Mouse (Mus musculus): ENCODE results near the gene Hsd17b7. TPM values are rescaled to one million over a fixed set of nuclear protein-coding genes. Genes with fewer than 3 reads are reported as not detected.

Gene Hsd17b7
- total and polyA plus RNA-seq, 2 experiments from 2014 or later, result 24.8 to 33.3 TPM

- H3K4me1 ChIP-seq (ENCODE audit: insufficient read depth, low read length), result no peaks in the 10 kb centered on the region
- no peaks in the 10 kb centered on the region for H3K27me3 ChIP-seq (ENCODE audit: insufficient read depth, low read length)
- H3K4me2 ChIP-seq (ENCODE audit: low read depth, low read length, poor library complexity, severe bottlenecking), result no peak overlapping the region
- H3K9me3 ChIP-seq (ENCODE audit: low read length), result no peaks in the 10 kb centered on the region
- 77% methylated on average over 6 of the region's 6 CpGs for WGBS
- ATAC-seq (ENCODE audit: low FRiP score) (no peak), DNase-seq (ENCODE audit: low spot score) (no peak)
- no peak overlapping the region for H3K9ac ChIP-seq (replicated peaks; ENCODE audit: low read length, poor library complexity, severe bottlenecking)
- TF ChIP-seq CTCF (IDR thresholded peaks at IDR 0.05), result no peak
- no peaks in the 10 kb centered on the region for H3K36me3 ChIP-seq (ENCODE audit: insufficient read depth, low read length)
- H3K27ac ChIP-seq (ENCODE audit: low read depth, low read length), result no peak overlapping the region
- no peak overlapping the region for H3K4me3 ChIP-seq (ENCODE audit: low read depth, low read length)
Observed at GRCm38 (mm10) chr1:169911526-169911925, 57.5 kb downstream of the Hsd17b7 start.

DNA sequence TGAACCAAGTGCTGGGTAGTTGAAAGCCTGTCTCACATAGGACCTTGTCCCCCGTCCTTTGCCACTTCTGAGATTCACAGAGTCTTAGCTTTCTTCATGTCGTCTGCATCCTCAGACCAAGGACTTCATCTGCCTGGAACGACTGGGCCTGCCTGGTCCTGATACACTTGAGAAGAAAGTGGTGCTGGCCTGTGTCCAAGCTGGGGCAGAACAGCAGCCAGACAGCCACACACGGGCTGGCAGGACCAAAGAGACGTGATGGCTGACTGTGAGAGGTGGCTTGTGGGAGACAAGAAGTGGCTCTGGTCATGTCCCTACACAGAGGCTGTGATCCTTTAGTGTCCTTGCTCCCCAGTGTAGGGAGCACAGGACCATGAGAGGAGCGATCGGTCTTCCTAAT, 58.3 kb downstream of the Hsd17b7 start:
- ATAC-seq (ENCODE audit: low FRiP score) (no peak), DNase-seq (ENCODE audit: low spot score) (no peak)
- no peaks in the 10 kb centered on the region for H3K9me3 ChIP-seq (ENCODE audit: low read length)
- H3K36me3 ChIP-seq (ENCODE audit: insufficient read depth, low read length), result no peaks in the 10 kb centered on the region
- H3K27ac ChIP-seq (ENCODE audit: low read depth, low read length), result no peak overlapping the region
- H3K4me1 ChIP-seq (ENCODE audit: insufficient read depth, low read length), result no peaks in the 10 kb centered on the region
- no peak overlapping the region for H3K9ac ChIP-seq (replicated peaks; ENCODE audit: low read length, poor library complexity, severe bottlenecking)
- WGBS, result 85% methylated on average over 7 of the region's 7 CpGs
- H3K4me2 ChIP-seq (ENCODE audit: low read depth, low read length, poor library complexity, severe bottlenecking), result no peak overlapping the region
- H3K4me3 ChIP-seq (ENCODE audit: low read depth, low read length), result no peak overlapping the region
- no peak for TF ChIP-seq CTCF (IDR thresholded peaks at IDR 0.05)
- no peaks in the 10 kb centered on the region for H3K27me3 ChIP-seq (ENCODE audit: insufficient read depth, low read length)

GRCm38 (mm10) chr1:169909659-169910058, 59.4 kb downstream of the Hsd17b7 start:
- Histone ChIP-seq H3K9ac (replicated peaks; ENCODE audit: low read length, poor library complexity, severe bottlenecking) (no peak overlapping the region), H3K9me3 (ENCODE audit: low read length) (no peaks in the 10 kb centered on the region), H3K27ac (ENCODE audit: low read depth, low read length) (no peak overlapping the region), H3K4me2 (ENCODE audit: low read depth, low read length, poor library complexity, severe bottlenecking) (no peak overlapping the region), H3K4me3 (ENCODE audit: low read depth, low read length) (no peak overlapping the region), H3K27me3 (ENCODE audit: insufficient read depth, low read length) (no peaks in the 10 kb centered on the region), H3K4me1 (ENCODE audit: insufficient read depth, low read length) (no peaks in the 10 kb centered on the region), H3K36me3 (ENCODE audit: insufficient read depth, low read length) (no peaks in the 10 kb centered on the region)
- 89% methylated on average over 6 of the region's 6 CpGs for WGBS
- DNase-seq (ENCODE audit: low spot score) (no peak), ATAC-seq (ENCODE audit: low FRiP score) (no peak)
- no peak for TF ChIP-seq CTCF (IDR thresholded peaks at IDR 0.05)

GRCm38 (mm10) chr1:169909163-169909562, 59.9 kb downstream of the Hsd17b7 start:
- no peak for TF ChIP-seq CTCF (IDR thresholded peaks at IDR 0.05)
- no peak overlapping the region for H3K27ac ChIP-seq (ENCODE audit: low read depth, low read length)
- no peaks in the 10 kb centered on the region for H3K36me3 ChIP-seq (ENCODE audit: insufficient read depth, low read length)
- no peak overlapping the region for H3K4me3 ChIP-seq (ENCODE audit: low read depth, low read length)
- H3K4me2 ChIP-seq (ENCODE audit: low read depth, low read length, poor library complexity, severe bottlenecking), result no peak overlapping the region
- 88% methylated on average over 5 of the region's 5 CpGs for WGBS
- ATAC-seq (ENCODE audit: low FRiP score), result no peak
- H3K9ac ChIP-seq (replicated peaks; ENCODE audit: low read length, poor library complexity, severe bottlenecking), result no peak overlapping the region
- H3K27me3 ChIP-seq (ENCODE audit: insufficient read depth, low read length), result no peaks in the 10 kb centered on the region
- no peaks in the 10 kb centered on the region for H3K9me3 ChIP-seq (ENCODE audit: low read length)
- H3K4me1 ChIP-seq (ENCODE audit: insufficient read depth, low read length), result no peaks in the 10 kb centered on the region
- peak; percentile 44 for DNase-seq (ENCODE audit: low spot score)

- Histone ChIP-seq H3K27me3 (ENCODE audit: insufficient read depth, low read length) (no peaks in the 10 kb centered on the region), H3K27ac (ENCODE audit: low read depth, low read length) (no peak overlapping the region), H3K4me2 (ENCODE audit: low read depth, low read length, poor library complexity, severe bottlenecking) (no peak overlapping the region), H3K4me1 (ENCODE audit: insufficient read depth, low read length) (no peaks in the 10 kb centered on the region), H3K9ac (replicated peaks; ENCODE audit: low read length, poor library complexity, severe bottlenecking) (no peak overlapping the region), H3K9me3 (ENCODE audit: low read length) (no peaks in the 10 kb centered on the region), H3K4me3 (ENCODE audit: low read depth, low read length) (no peak overlapping the region), H3K36me3 (ENCODE audit: insufficient read depth, low read length) (no peaks in the 10 kb centered on the region)
- WGBS, result 87% methylated on average over 3 of the region's 3 CpGs
- no peak for DNase-seq (ENCODE audit: low spot score)
- ATAC-seq (ENCODE audit: low FRiP score), result no peak
- TF ChIP-seq CTCF (IDR thresholded peaks at IDR 0.05), result no peak
Observed at GRCm38 (mm10) chr1:169900771-169901336, 68.2 kb downstream of the Hsd17b7 start.

Other genes starting within 250 kb of the Hsd17b7 start
- gene Rgs4, start 221.6 kb downstream of the Hsd17b7 start, total RNA-seq (2014; rRNA removed), result 59.5 and 75.0 TPM in 2 replicates
- 69.7 and 73.1 TPM in 2 replicates for gene Rgs4, start 221.6 kb downstream of the Hsd17b7 start, polyA plus RNA-seq (2015; fragmentation: Nextera tagmentation; extraction: Ambion mirVana)
- gene Ccdc190, start 40.6 kb downstream of the Hsd17b7 start, total RNA-seq (2014; rRNA removed), result 11.5 and 13.0 TPM in 2 replicates
- gene Ccdc190, start 40.6 kb downstream of the Hsd17b7 start, polyA plus RNA-seq (2015; fragmentation: Nextera tagmentation; extraction: Ambion mirVana), result 1.8 and 1.9 TPM in 2 replicates
- gene Ddr2, start 141.5 kb upstream of the Hsd17b7 start, total RNA-seq (2014; rRNA removed), result 8.2 and 9.8 TPM in 2 replicates
- 7.4 and 8.0 TPM in 2 replicates for gene Ddr2, start 141.5 kb upstream of the Hsd17b7 start, polyA plus RNA-seq (2015; fragmentation: Nextera tagmentation; extraction: Ambion mirVana)
- 38.6 and 52.8 TPM in 2 replicates for gene Uap1, start 205.7 kb upstream of the Hsd17b7 start, total RNA-seq (2014; rRNA removed)
- 55.8 and 59.0 TPM in 2 replicates for gene Uap1, start 205.7 kb upstream of the Hsd17b7 start, polyA plus RNA-seq (2015; fragmentation: Nextera tagmentation; extraction: Ambion mirVana)
- 46.4 and 57.3 TPM in 2 replicates for gene Uhmk1, start 246.2 kb upstream of the Hsd17b7 start, total RNA-seq (2014; rRNA removed)
- 7.2 and 8.2 TPM in 2 replicates for gene Uhmk1, start 246.2 kb upstream of the Hsd17b7 start, polyA plus RNA-seq (2015; fragmentation: Nextera tagmentation; extraction: Ambion mirVana)

Measured in midbrain, postnatal 0 days (tissue).